Mouse (Mus musculus) lung, adult 10 weeks (tissue): ENCODE results near the gene Tmem52b. TPM values are rescaled to one million over a fixed set of nuclear protein-coding genes. Genes with fewer than 3 reads are reported as not detected.

Source experiments
- polyA plus RNA-seq: library from polyadenylated mRNA; stranded (reverse); fragments of 350-450 nt; fragmentation: Illumina TruSeq; extraction: RNeasy Lipid Tissue Mini Kit (QIAGEN cat#74804); gene quantifications from one replicate; pipeline ENCODE4 v1.2.3, GENCODE M21; 2014; ENCODE audit warnings: low read depth, low replicate concordance; ENCODE audit not compliant: insufficient read depth

Gene Tmem52b
- polyA plus RNA-seq: 0.35 TPM

DNA sequence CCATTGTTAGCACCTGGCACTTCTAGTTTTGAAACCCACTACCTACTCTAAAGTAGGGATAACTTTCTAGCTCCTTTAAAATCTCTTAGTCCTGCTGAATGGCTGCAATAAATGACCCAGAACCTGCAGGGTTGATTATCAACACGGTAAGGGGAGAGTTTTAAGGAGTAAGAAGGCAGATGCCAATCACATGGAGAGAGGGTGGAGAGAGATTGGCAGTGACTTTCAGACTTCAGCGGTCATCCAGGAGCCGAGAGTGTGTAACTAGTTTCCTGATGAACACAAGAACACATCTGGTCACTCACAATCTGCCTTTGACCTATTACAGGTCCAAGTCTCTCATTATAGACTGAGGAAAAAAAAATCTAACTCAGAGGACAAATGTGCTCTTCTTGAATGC, at the start of gene Tmem52b:
TSS of gene Tmem52b (plus strand) at position 189 of the 400 bp plus-strand sequence.

GRCm38 (mm10) chr6:129507024-129507423, 5.3 kb upstream of the Tmem52b start, which contains the start of gene Olr1:
Olr1 (minus strand) TSS chr6:129507165.

DNA sequence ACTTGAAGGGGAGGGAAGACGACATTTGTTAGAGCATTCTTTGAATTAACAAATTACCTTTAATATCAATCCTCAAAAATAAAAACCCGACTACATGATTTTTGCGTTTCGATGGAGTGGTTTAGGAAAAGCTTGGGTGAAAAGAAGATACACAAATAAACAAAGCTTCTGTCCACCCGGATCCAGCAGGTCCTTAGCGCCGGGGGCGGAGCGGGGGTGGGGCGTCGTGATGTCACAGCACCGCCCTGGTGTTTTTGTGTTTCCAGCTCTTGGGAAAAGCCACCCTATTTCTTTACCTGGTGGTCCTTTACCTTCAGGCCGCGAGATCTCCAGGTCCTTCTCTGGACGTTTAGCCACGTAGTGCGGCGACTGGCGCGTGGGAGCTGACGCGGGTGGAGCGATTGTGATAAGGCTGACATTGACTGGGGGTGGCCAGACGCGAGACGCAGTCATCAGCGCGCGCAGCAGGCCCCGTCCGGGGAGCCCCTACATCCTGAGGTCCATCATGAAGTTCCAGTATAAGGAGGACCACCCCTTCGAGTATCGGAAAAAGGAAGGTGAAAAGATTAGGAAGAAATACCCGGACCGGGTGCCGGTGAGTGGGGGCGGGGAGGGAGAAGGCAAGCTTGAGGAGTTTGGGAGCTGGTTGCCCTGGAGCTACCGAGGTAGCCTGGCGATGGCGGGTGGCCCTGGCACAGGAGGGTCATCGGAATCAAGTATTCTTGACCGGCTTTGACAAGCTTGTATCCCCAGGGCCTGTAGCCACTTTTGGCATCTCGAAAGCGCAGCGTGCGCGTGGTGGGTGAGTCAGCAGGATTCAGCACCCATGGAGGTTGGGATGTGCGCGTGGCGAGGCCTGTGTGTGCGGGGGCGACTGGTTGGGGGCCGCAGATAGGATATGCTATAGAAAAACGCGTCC, 20.8 kb downstream of the Tmem52b start, which contains the start of gene Gabarapl1:
TSS of gene Gabarapl1 (plus strand) at position 219 of the 919 bp plus-strand sequence.

Other genes with a start within 250 kb of the Tmem52b start
- 10.8 TPM for gene Cd69, start 237.1 kb upstream of the Tmem52b start, polyA plus RNA-seq
- not detected for gene 4922502D21Rik, start 180.8 kb upstream of the Tmem52b start, polyA plus RNA-seq
- 9.2 TPM for gene Clec12a, start 169.9 kb upstream of the Tmem52b start, polyA plus RNA-seq
- gene Clec12b, start 126.7 kb upstream of the Tmem52b start, polyA plus RNA-seq: 6.7 TPM
- 6.6 TPM for gene Clec1b, start 115.3 kb upstream of the Tmem52b start, polyA plus RNA-seq
- 2.5 TPM for gene Clec9a, start 103.7 kb upstream of the Tmem52b start, polyA plus RNA-seq
- gene Clec1a, start 60.6 kb upstream of the Tmem52b start, polyA plus RNA-seq: 38.0 TPM
- 2.9 TPM for gene Olr1, start 5.4 kb upstream of the Tmem52b start, polyA plus RNA-seq
- 130 TPM for gene Gabarapl1, start 20.6 kb downstream of the Tmem52b start, polyA plus RNA-seq
- 4.0 TPM for gene Klre1, start 65.3 kb downstream of the Tmem52b start, polyA plus RNA-seq
- gene Klrd1, start 79.2 kb downstream of the Tmem52b start, polyA plus RNA-seq: 13.5 TPM
- gene Klrk1, start 111.3 kb downstream of the Tmem52b start, polyA plus RNA-seq: 6.5 TPM
- not detected for gene Klrc3, start 130.8 kb downstream of the Tmem52b start, polyA plus RNA-seq
- 1.7 TPM for gene Klrc2, start 148.1 kb downstream of the Tmem52b start, polyA plus RNA-seq
- gene Klrc1, start 166.4 kb downstream of the Tmem52b start, polyA plus RNA-seq: 2.1 TPM
- 0.62 TPM for gene Klri1, start 204.6 kb downstream of the Tmem52b start, polyA plus RNA-seq
- gene Klri2, start 227.9 kb downstream of the Tmem52b start, polyA plus RNA-seq: 1.3 TPM